Mouse (Mus musculus) cerebral cortex, adult 2 months (tissue): Measurements from ENCODE around the gene Cd68.

Experiments
- WGBS: fragments of 180-500 bp; shearing (Covaris S2); methylation state at CpG from one replicate; pipeline ENCODE4 v1.1.7; 2018; 5-methylcytosine and 5-hydroxymethylcytosine counted together

Cd68 gene

DNA sequence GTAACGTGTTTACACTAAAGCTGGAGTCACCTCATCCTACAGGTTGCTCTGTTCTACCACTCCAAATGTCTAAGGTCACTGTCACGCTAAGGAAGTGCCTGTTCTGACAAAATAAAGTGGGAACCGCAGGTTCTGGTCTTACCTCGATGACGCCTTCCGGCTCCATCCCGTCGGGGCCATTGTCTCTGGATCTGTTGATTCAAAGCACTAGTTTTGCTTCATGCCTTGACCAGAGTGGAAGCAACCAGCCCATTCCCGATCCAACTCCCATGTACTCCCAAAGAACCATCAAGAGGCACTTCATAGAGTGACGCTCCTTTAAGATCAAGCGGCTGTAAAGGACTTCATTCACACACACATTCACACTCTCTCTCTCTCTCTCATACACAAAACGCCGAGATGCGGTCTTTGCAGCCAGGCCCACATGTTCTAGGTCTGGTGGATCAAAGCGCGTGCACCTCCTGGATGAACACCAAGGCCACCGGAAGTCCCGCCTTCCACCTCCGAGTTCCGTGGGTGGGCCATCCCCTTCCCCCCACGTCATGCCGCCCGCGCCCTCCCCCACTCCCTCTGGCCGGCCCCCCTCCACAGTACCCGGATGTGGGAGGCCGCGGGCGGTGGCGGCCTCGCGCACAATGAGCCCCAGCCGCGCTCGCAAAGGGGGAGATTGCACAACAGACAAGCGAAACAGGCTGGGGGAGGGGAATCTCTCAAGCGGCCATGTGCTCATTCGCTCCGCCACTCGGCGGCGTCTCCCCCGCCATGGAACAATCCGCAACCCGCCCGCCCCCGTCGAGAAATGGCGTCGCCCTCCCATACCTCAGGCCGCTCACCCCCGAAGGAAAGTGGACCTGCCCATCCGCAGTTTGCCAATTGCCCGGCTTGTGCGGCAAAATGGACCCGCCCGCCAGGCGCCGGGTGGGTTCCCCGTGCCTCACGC lies 5.1 kb upstream of the Cd68 start:
- under 1% methylated on average over 60 of the region's 61 CpGs for WGBS

DNA sequence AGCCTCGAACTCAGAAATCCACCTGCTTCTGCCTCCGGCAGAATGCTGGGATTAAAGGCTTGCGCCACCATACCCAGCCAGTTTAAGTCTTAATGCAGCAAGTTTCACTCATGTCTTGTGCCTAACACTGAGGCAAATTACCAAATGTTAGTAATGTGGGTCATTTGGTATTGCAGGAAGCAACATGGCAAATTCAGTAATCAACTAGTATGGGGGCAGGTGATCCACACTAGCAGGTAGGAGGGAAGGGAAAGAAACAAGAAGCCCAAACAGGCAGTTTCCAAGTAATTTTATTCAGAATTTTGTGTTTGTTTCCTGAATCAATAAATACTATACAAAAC lies 682 bp upstream of the Cd68 start:
- WGBS = 78% methylated on average over 3 of the region's 3 CpGs

DNA sequence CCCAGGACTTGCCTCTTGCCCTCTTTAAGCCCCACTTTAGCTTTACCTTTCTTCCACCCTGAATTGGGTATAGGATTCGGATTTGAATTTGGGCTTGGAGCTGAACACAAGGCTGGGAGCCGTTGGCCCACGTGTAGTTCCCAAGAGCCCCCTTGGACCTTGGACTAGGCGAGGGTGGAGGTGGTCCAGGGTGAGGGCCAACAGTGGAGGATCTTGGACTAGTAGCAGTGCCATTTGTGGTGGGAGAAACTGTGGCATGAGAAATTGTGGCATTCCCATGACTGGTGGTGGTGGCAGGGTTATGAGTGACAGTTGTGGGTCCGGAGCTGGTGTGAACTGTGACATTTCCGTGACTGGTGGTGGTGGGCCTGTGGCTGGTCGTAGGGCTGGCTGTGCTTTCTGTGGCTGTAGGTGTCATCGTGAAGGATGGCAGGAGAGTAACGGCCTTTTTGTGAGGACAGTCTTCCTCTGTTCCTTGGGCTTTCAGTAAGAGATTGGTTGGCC lies 444 bp downstream of the Cd68 start:
- 62% methylated on average over 9 of the region's 9 CpGs for WGBS

DNA sequence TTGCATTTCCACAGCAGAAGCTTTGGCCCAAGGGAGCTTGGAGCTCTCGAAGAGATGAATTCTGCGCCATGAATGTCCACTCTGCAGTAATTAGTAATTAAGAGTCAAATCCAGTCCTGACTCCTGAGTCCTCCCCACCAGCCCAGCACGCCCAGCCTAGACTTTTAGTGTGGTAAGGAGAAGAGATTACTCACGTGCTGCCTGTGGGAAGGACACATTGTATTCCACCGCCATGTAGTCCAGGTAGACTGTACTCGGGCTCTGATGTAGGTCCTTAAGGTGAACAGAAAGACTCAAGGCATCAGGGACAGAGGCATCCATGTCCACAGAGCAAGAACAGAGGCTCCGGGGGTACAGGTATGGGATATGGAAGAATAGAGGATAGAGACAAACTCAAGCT lies 1.1 kb downstream of the Cd68 start:
- 90% methylated on average over 7 of the region's 7 CpGs for WGBS

DNA sequence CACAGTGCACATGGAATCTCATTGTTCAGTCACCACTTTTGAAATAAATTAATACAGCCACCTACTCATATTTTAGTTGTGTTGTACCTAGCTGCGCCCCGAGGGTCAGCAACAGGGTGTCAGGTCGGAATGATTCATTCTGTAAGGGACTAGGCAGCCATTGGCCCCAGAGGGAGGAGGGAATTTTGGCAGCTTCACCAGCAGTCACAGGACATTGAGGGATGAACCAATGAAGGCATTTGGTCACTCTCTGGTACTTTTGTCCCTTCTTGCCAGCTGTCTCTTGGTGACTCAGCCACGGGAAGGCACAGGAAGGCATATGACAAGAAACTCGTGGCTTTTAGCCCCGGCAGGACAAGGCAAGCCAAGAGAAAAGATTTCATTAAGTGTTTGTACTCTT lies 2.2 kb downstream of the Cd68 start:
- 67% methylated on average over 6 of the region's 6 CpGs for WGBS

DNA sequence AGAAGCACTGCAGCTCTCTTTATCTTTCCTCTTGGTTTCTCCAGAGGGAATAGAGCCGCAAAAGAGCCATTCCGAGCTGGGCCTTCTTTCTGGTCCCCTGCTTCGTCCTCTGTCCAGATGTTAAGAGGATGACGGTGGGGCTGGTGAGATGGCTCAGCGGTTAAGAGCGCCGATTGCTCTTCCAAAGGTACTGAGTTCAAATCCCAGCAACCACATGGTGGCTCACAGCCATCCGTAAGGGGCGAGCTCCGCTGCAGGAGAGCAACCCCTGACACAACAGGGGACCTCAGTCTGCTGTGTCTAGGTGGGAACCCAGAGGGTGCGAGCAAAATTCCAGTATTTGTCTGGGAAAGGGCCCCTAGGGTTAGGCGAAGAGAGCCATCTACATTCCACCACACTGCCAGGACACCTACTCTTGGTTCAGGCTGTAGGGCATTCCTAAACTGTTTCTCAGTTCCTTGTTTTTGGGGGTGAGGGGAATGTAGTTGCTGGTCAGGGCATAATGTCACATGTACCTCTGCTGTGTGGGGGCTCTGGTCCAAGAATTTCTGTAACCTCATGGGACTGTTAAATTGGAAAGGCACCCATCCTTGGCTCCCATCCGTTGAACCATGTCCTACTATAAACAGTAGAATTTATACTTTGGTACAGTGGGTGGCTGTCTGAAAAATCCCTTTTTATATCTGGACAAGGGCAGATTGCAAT lies 2.8 kb downstream of the Cd68 start:
- WGBS = 61% methylated on average over 13 of the region's 13 CpGs

DNA sequence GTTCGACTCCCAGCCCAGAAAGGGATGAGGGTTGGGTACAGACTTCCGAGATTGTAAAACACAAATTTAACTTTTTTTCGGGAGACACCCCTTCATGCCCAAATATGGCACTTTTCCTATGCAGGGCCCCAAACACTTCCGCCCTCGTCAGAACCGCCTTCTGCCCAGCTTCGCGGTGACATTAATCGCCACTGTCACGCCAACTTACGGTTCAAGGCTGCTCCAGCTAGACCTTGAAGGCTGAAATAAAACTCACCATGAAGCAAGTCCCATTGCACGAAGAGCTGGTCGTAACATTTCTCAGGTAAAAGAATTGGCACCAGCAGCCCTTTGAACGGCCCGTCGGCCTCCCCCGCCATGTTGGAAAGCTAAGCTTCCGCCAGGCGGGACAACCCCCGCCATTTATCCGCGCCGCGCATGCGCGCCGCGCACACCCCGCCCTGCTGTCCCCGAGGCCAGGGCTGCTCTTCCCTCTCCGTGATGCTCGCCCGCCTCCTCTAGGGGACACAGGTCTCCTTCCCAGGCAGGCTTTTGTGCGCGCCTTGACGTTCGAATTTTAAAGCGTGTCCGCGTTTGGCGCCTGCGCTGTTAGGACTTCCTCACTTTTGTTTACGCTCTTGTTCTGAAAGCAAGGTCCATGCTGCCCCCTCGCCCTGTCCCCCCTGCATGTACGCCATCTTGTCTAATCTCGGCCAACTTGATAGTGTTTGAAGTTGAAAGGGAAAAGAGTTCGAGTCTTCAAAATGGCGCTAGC lies 3.6 kb downstream of the Cd68 start, which contains the start of gene Mpdu1:
TSS of gene Mpdu1 (minus strand) at position 430 of the 754 bp plus-strand sequence.
- under 1% methylated on average over 48 of the region's 48 CpGs for WGBS

DNA sequence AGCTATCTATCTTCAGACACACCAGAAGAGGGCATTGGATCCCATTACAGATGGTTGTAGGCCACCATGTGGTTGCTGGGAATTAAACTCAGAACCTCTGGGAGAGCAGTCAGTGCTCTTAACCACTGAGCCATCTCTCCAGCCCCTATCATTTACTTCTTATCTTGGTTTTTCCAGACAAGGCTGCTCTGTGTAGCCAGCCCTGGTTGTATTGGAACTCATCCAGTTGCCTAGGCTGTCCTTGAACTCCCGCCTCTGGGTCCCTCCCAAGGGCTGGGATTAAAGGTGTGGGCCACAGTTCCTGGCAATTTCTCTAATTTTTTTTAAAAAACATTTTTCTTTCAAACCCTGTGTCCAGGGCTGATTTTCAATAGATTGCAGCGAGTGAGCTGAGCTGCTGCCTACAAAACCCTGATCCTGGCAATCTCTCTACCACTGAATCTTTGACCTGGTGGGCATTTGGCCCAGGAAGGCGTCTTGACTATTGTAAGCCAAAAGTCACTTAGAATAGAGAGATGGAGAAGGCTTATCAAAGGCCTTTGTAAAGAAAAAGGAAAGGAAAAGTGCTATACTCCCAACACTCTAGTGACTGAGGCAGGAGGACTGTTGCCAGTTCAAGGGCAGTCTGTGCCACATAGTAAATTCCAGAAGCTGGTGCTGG lies 4.6 kb downstream of the Cd68 start:
- 73% methylated on average over 3 of the region's 3 CpGs for whole genome bisulfite sequencing

DNA sequence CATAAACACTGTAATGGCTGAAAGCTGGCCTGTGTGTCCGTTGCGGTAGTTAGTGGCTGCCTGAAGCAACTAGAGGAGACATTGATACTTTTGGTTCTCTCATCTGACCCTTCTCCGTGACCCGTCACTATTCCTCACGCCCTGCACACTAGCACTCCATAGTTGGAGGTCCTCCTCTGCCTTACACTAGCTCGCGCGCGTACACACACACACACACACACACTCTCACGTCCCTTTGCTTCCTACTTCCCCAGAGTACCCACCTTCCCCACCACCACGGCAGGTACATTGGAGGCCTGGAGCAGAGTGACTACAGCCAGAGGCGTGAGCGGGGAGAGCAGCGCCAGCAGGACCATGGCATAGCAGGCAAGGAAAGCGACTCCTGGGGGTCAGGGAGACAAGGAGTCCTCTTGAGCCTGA lies 8.5 kb downstream of the Cd68 start:
- 81% methylated on average over 15 of the region's 15 CpGs for WGBS

DNA sequence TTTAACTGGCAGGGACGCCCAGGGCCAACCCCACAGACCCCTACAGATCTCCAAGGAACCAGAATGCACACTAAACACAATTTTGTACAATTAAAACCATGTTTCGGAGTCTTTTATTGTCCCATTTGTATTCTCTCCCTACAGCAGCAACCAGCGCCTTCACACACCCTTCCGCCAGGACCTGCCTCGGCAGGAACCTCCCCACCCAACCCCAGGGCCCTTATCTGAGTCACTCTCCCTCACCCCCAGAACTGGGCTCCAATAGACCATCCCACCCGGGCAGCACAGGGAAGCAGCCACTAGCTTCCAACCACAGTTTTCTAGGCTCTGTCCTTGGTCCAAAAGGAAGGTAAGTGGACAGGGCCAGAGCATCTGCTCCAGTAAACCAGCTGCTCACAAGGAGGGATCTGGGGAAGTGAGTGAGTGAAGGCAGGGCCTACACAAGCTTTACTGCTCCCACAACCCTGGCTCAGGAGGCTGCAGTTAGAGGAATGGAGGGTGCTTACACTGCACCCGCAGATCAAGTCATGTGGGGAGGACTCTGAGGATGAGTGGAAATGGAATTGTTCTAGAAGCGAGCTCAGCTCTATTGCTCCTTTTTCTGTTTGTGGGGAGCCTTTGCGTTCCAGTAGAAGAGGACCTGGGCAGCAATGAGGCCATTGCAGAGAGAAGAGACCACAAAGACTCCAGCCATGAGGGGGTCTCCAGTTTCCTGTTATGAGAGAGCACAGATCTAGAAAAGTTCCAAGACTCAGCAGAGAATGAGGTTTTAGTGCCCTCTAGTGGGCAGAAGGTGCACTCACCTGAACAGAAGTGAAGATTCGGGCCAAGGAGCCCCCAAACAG lies 9.1 kb downstream of the Cd68 start:
- WGBS = 75% methylated on average over 10 of the region's 10 CpGs

DNA sequence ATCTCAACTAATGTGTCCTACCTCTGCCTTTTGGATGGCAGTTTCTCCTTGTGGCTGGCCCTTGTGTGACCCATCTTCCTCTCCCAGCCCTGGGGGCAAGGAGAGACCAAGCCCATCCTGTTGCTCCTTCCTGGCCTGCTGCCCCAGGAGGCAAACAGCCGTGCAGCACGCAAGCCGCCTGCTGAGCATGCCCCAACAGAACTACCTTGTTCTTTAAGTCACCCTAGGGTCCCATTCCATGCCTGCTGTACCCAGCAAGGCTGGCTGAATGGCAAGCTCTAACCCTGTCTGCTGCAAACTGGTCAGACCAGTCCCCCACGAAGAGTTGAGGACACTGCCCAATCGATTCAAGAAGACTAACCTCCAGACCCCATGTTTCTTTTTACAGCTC lies 9.9 kb downstream of the Cd68 start:
- 76% methylated on average over 5 of the region's 5 CpGs for WGBS

DNA sequence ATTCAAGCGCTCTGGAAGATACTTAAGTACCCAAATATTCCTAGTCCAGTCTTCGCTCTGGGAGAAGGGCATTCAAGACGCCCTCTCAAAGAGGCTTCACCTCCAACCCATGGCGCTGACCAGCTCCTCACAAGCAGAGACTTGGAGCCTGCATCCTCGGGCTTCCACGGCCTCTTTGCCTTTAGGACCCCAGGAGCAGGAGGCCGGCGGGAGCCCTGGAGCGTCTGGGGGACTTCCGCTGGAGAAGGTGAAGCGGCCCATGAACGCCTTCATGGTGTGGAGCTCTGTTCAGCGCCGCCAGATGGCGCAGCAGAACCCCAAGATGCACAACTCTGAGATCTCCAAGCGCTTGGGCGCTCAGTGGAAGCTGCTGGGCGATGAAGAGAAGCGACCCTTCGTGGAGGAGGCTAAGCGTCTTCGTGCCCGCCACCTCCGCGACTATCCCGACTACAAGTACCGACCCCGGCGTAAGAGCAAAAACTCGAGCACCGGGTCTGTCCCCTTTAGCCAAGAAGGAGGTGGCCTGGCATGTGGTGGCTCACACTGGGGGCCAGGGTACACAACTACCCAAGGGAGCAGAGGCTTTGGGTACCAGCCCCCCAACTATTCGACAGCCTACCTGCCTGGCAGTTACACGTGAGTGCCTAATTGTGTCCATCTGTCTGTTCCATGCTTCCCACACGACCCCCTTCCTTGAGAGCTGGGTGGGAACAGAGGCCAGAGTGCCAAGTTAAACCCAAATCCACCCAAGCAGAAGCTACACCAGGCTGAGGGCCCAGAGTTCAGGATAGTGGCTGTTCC lies 10.5 kb downstream of the Cd68 start, which contains the start of gene Sox15:
TSS of gene Sox15 (plus strand) at position 51 of the 801 bp plus-strand sequence.
- WGBS = 21% methylated on average over 34 of the region's 34 CpGs

DNA sequence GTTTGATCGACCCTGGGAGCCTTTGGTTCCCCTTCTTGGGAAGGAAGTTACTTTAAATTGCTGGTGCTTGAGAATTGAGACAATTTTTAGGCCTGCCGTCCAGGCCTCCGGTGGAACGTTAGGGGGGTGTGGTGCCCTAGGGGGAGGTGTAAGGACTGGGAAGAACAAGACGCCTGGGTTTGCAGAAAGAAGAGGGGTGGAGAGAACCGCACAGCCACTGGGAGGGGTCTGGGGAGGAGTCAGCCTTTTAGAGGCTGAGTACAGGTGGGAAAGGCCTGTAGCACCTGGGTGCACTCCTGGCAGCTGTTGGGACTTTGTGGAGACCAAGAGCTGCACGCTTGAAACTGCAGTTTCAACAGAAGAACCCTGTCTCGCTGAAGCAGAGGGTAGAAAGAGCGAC lies 11.2 kb downstream of the Cd68 start:
- 42% methylated on average over 9 of the region's 9 CpGs for WGBS

DNA sequence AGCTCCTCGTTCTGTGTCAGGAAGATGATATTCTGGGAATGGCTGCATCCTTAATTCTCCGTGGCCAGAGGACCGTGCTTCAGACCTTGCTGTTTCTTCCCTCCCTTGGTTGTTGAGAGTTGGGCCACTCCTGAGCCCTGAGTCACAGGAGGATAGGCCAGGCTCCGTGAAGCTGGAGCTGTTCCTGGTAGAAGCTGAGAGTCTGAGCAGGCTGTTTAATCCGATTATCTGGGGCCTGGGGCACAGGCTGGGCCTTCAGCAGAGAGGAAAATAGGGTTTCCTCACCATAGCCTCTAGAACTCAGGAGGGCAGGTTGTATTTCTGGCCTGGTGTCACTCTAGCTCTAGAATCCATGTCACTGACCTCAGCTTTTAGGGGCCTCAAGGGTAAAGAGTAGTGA lies 12.6 kb downstream of the Cd68 start:
- 53% methylated on average over 5 of the region's 5 CpGs for WGBS

DNA sequence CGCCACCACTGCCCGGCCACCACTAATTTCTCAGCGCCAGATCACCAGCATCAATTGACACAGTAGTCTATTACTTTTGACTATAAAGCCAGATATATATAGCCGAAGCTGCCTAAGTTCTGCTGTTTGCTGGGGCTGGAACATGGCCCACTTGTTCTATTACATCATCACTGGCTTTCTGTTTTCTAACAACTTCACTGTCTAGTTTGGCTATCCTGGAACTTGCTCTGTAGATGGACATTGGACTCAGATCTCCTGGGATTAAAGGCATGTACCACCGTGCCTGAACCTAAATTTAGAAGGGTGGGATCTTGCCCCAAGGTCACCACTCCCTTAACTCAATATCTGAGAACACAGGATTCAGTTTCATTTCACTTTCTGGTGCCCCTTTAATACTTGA lies 20.1 kb downstream of the Cd68 start:
- WGBS = 73% methylated on average over 5 of the region's 5 CpGs

DNA sequence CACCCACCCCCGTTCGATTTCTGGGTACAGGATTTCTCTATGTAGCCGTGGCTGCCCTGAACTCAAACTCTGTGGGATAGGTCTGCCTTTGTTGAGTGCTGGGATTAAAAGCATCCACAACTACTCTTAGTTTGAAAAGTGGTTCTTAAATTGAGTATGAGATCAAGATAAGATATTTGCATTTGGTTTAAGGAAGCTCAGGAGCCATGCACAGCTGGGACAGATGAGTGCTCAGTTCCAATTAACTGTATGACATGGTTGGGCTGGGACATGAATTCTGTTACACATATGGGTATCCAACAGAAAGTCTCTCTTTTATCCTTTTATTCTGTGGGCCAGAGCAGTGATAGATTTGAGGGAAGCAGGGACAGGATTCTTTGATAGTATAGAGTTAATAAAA lies 30.5 kb downstream of the Cd68 start:
- 51% methylated on average over 3 of the region's 3 CpGs for whole genome bisulfite sequencing

DNA sequence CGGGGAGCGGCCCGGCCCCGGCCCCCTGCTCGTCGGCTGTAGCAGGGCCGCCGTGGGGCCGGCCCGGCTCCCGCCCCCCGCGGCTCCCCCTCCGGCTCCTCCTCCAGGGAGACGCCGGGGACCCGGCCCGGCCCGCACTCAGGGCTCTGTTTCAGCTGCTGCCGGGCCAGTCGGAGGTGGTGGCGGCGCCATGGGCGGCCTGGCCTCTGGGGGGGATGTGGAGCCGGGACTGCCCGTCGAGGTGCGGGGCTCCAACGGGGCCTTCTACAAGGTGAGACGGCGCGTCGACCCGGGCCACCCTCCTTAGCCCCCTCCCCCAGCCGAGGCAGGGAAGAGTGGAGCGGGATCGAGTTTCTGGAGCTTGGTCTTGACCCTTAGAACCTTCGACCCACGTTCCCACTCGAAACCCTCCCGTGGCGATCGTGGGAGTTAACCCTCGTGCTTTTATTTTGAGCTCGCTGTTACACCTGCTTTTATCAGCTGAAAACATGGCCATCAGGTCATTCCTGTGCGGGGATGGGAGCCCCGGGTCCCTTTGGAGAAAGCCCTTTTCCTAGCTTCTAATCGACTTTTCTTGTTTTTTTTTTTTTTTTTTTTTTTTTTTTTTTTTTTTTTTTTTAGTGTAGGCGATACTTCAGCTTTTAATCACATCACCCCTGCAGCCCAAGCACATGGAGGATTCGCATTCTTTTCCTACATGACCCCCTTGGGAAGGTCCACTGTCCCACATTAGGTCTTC lies 32.7 kb downstream of the Cd68 start:
- under 1% methylated on average over 48 of the region's 50 CpGs for WGBS

DNA sequence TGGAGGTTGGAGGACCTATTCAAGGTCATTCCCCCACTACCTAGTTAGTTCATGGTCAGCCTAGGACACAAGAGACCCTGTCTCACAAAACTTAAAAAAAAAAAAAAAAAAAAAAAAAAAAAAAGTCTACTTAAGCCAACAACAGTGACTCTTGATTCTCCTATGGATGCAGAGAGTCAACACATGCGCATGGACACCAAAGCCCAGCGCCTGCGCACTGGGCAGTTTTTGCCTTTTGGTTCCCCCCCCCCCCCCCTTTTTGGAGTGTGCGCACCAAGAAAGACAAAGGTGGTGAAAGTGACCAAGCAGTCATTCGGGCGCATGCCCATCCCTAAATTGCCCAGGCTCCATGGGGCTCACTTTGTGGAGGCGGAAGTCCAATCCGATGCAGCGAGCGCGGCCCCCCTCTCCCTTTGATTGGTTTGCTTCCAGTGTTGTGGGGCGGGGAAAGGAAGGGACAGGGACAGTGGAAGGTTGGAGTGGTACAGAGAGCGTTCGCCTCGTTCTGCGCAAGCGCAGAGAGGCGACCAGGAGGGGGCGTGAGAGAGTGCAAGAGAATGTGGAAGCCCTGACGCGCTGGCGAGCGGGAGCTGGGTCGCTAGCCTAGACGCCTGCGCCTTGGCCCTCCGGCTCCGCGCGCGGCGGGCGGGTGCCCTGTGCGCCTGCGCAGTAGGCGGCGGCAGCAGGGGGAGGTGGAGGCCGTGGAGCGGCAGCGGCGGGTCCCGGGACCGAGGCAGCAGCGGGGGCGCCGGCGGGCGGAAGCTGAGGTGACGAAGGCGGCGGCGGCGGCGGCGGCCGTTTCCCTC lies 33.5 kb downstream of the Cd68 start, which contains the start of gene Fxr2:
TSS of gene Fxr2 (plus strand) at position 707 of the 806 bp plus-strand sequence.
- under 1% methylated on average over 51 of the region's 56 CpGs for WGBS
